Mouse (Mus musculus) lung, postnatal 0 days (tissue): ENCODE results near the gene Ankrd45.
"Not testable (repeated sequence)": the region's sequence is repeated elsewhere in the genome, so short reads cannot be mapped to it uniquely, and the experiment has no call there.

Experiments
- CTCF ChIP-seq: IDR thresholded peaks from 2 replicates; pipeline ENCODE4 v1.5.1; 2016; ENCODE audit warnings: antibody characterized with exemption, mild to moderate bottlenecking
- EP300 ChIP-seq: IDR thresholded peaks from 2 replicates; pipeline ENCODE4 v1.6.1; 2016; ENCODE audit warnings: antibody characterized with exemption, mild to moderate bottlenecking, control low read depth

- not testable (repeated sequence) for TF ChIP-seq CTCF, EP300
Observed at GRCm38 (mm10) chr1:161196364-161196763, 53.9 kb downstream of the Ankrd45 start.
